Mouse (Mus musculus): ENCODE measurements around the gene Lrp1. TPM values are rescaled to one million over a fixed set of nuclear protein-coding genes. Genes with fewer than 3 reads are reported as not detected.

The Lrp1 gene
- 26.0 TPM for polyA plus RNA-seq (2015; fragmentation: Illumina TruSeq; extraction: RNeasy Lipid Tissue Mini Kit (QIAGEN cat#74804); ENCODE audit: insufficient read depth, low replicate concordance)

DNA sequence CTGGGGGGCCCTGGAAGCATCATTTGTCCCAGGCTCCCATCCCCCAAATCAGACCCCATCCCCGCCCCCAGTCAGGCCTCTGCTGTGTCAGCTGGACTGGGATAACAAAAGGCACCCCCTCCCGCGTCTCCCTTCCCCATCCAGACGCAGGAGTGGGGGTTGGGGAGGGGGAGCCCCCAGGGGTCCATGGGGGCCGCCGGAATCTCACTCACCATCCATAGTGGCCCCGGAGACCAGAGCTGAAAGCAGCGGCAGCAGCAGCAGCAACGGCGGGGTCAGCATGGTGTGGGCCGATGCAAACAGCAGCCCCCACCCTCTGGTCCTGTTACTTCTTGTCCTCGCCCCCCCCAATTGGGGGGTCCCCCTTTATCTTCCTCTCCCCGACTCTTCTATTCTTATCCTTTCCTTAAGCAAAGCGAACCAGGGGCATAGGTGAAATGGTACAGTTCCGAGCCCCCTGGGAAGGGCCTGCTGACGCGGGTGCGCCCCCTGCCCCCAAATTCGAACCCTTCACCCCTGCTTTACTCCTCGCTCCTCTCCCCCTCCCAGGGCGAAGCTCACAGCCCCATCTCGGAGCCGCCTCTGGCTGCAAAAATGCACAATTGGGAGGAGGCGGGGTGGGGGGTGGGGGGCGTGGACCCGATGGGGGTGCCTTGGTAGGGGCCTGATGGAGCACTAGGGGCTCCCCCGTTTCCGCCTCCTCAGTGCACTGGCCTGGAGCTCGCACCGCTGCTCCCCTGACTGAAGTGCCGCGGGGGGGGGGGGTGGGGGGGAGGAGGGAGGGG is at the start of gene Lrp1:
TSS of gene Lrp1 (minus strand) at position 743 of the 785 bp plus-strand sequence.

DNA sequence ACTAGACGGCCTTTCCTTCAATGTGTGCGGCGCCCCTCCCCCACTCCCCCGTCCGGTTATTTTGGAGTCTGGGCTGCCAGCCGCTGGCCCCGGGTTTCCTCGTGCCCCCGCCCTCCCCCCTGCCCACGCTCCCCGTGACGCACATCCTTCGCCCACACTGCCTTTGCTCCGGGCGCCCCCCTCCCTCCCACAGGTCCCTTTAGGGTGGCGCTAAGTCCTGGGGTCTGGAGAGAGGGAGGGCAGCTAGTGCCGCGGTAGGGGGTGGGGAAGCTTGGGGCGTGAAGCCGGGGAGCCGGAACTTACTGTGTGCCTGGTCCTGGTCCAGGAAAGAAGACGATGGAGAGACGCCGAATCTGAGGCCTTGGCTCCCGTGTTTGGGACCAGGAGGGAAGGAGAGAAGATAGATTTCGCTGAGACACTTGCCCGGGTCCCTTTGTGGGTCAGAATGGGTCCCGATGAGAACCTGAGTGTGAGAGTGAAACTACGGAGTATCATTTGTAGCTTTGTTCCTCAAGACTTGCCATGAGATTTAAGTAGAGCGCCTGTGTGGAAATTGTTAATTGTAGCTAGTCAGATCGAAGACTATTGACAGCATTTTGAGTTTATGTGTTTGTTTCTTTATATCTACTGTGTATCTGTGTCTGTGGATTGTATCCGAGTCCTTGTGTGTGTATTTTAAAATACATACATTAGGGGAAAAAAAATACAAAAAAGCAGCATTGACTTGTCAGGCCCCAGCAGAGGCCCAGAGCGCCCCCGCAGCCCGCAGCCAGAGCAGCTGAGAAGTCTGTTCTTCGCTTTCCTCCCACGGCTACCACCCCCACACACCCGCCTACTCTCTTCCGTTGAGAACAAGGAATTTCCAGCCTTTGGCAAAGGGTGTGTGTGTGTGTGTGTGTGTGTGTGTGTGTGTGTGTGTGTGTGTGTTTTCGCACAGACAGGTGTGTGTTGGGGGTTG is 47.4 kb upstream of the Lrp1 start, which contains the start of gene Nab2:
TSS of gene Nab2 (minus strand) at position 476 of the 958 bp plus-strand sequence.

GRCm38 (mm10) chr10:127666501-127667268 is 45.7 kb upstream of the Lrp1 start, which contains the start of gene Nemp1:
TSS of gene Nemp1 (plus strand) at chr10:127666901.

DNA sequence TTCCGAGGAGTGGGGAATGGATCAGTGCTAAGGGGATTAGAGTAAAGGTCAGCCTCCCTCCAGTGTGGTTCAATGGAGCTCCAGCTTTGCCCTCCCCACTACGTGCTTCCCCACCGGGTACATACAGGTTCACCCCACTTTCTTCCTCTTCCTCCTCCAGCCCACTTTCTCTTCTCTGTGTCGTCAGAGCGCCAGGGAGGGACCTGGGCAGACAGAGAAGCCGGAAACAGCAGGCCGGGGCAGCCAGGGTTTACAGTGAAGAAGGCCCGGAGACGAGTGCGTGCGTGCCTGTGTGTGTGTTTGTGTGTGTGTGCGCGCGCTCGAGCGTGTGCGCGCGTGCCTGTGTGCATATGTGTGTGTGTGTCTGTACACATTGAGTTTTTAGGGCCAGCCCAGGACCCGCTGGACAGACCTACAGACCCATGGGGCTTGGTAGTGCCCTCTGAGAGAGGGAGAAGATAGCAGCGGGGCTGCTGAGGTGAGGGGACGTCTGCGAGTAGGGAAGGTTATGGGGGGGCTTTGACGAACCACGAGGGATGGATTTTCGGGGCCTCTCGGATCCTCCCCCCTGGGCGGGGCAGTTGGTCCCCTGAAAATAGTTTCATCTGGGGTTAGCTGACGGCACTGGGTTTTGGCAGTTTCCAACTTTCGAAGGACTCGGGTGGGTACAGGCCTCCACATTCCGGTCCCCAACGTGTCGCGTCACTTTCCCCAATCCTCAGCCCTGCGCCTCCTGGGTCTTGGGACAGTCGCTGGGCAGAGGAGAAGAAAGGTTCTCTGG is 22.0 kb upstream of the Lrp1 start, which contains the start of gene Stat6:
TSS of gene Stat6 (plus strand) at position 215 of the 781 bp plus-strand sequence.

GRCm38 (mm10) chr10:127534036-127534928 is 86.7 kb downstream of the Lrp1 start, which contains the start of gene Nxph4:
TSS of gene Nxph4 (minus strand) at chr10:127534559.

DNA sequence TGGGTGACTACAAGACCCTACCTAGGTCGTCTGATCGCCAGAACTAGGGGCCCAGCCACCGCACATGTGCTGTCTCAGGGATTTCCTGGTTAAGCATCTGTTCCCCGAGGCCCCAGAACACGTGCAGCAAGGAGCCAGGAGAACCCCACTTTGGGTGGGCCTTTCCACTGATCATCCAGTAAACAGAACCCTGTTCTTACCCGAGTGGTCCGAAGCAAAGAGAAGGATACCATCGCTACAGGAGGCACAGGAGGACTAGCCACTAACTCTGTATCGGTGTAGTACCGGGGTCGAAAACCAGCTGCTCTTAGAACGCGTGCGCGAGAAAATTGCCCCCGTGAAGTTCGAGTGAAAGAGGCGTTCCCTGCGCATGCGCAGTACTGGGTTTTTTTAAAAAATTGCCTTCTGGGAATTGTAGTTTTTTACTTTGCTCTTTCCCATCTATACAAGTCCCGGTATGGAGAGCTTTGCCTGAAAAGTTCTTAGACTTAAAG is 98.8 kb downstream of the Lrp1 start, which contains the start of gene Shmt2:
TSS of gene Shmt2 (minus strand) at position 357 of the 494 bp plus-strand sequence.

DNA sequence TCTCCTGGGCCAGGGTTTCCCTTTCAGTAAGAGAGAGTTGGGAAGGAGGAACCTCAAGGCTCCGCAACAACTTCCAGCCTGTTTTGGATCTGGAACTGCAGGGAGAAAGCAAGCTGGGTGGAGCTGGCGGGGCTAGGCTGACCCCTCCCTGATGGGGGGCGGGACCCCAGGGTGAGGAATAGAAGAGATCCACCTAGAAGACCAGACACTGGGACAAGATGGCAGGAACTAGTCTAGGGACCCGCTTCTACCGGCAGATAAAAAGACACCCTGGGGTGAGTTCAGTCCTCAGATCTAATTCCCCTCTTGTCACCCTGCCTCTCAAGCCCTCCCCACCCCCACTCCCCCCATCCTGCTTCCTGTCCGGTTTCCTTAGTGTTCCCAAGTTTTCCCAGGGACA is 106.2 kb downstream of the Lrp1 start, which contains the start of gene Ndufa4l2:
TSS of gene Ndufa4l2 (plus strand) at position 204 of the 400 bp plus-strand sequence.

GRCm38 (mm10) chr10:127500894-127501893 is 119.8 kb downstream of the Lrp1 start, which contains the start of gene Stac3:
TSS of gene Stac3 (plus strand) at chr10:127501686.

Other genes starting within 250 kb of the Lrp1 start
- 99.4 TPM for gene R3hdm2, start 240.8 kb downstream of the Lrp1 start, polyA plus RNA-seq (2015; fragmentation: Illumina TruSeq; extraction: RNeasy Lipid Tissue Mini Kit (QIAGEN cat#74804); ENCODE audit: insufficient read depth, low replicate concordance)
- 3.6 TPM for gene Stac3, start 119.5 kb downstream of the Lrp1 start, polyA plus RNA-seq (2015; fragmentation: Illumina TruSeq; extraction: RNeasy Lipid Tissue Mini Kit (QIAGEN cat#74804); ENCODE audit: insufficient read depth, low replicate concordance)
- gene Ndufa4l2, start 106.2 kb downstream of the Lrp1 start, polyA plus RNA-seq (2015; fragmentation: Illumina TruSeq; extraction: RNeasy Lipid Tissue Mini Kit (QIAGEN cat#74804); ENCODE audit: insufficient read depth, low replicate concordance), result 1.8 TPM
- gene Shmt2, start 98.7 kb downstream of the Lrp1 start, polyA plus RNA-seq (2015; fragmentation: Illumina TruSeq; extraction: RNeasy Lipid Tissue Mini Kit (QIAGEN cat#74804); ENCODE audit: insufficient read depth, low replicate concordance), result 27.0 TPM
- not detected for gene Nxph4, start 86.6 kb downstream of the Lrp1 start, polyA plus RNA-seq (2015; fragmentation: Illumina TruSeq; extraction: RNeasy Lipid Tissue Mini Kit (QIAGEN cat#74804); ENCODE audit: insufficient read depth, low replicate concordance)
- 130 TPM for gene Stat6, start 21.8 kb upstream of the Lrp1 start, polyA plus RNA-seq (2015; fragmentation: Illumina TruSeq; extraction: RNeasy Lipid Tissue Mini Kit (QIAGEN cat#74804); ENCODE audit: insufficient read depth, low replicate concordance)
- gene Nemp1, start 45.8 kb upstream of the Lrp1 start, polyA plus RNA-seq (2015; fragmentation: Illumina TruSeq; extraction: RNeasy Lipid Tissue Mini Kit (QIAGEN cat#74804); ENCODE audit: insufficient read depth, low replicate concordance), result 17.1 TPM
- gene Nab2, start 47.4 kb upstream of the Lrp1 start, polyA plus RNA-seq (2015; fragmentation: Illumina TruSeq; extraction: RNeasy Lipid Tissue Mini Kit (QIAGEN cat#74804); ENCODE audit: insufficient read depth, low replicate concordance), result 10.6 TPM
- gene Myo1a, start 84.0 kb upstream of the Lrp1 start, polyA plus RNA-seq (2015; fragmentation: Illumina TruSeq; extraction: RNeasy Lipid Tissue Mini Kit (QIAGEN cat#74804); ENCODE audit: insufficient read depth, low replicate concordance), result 0.35 TPM
- gene Tac2, start 103.3 kb upstream of the Lrp1 start, polyA plus RNA-seq (2015; fragmentation: Illumina TruSeq; extraction: RNeasy Lipid Tissue Mini Kit (QIAGEN cat#74804); ENCODE audit: insufficient read depth, low replicate concordance), result 0.41 TPM
- gene Zbtb39, start 118.4 kb upstream of the Lrp1 start, polyA plus RNA-seq (2015; fragmentation: Illumina TruSeq; extraction: RNeasy Lipid Tissue Mini Kit (QIAGEN cat#74804); ENCODE audit: insufficient read depth, low replicate concordance), result 7.9 TPM
- 9.3 TPM for gene Gpr182, start 130.6 kb upstream of the Lrp1 start, polyA plus RNA-seq (2015; fragmentation: Illumina TruSeq; extraction: RNeasy Lipid Tissue Mini Kit (QIAGEN cat#74804); ENCODE audit: insufficient read depth, low replicate concordance)
- gene Rdh1, start 138.6 kb upstream of the Lrp1 start, polyA plus RNA-seq (2015; fragmentation: Illumina TruSeq; extraction: RNeasy Lipid Tissue Mini Kit (QIAGEN cat#74804); ENCODE audit: insufficient read depth, low replicate concordance), result 1.1 TPM
- gene Rdh16f1, start 138.6 kb upstream of the Lrp1 start, polyA plus RNA-seq (2015; fragmentation: Illumina TruSeq; extraction: RNeasy Lipid Tissue Mini Kit (QIAGEN cat#74804); ENCODE audit: insufficient read depth, low replicate concordance), result 1.9 TPM
- gene Rdh9, start 155.2 kb upstream of the Lrp1 start, polyA plus RNA-seq (2015; fragmentation: Illumina TruSeq; extraction: RNeasy Lipid Tissue Mini Kit (QIAGEN cat#74804); ENCODE audit: insufficient read depth, low replicate concordance), result not detected
- not detected for gene Rdh16, start 180.0 kb upstream of the Lrp1 start, polyA plus RNA-seq (2015; fragmentation: Illumina TruSeq; extraction: RNeasy Lipid Tissue Mini Kit (QIAGEN cat#74804); ENCODE audit: insufficient read depth, low replicate concordance)
- gene Rdh19, start 228.8 kb upstream of the Lrp1 start, polyA plus RNA-seq (2015; fragmentation: Illumina TruSeq; extraction: RNeasy Lipid Tissue Mini Kit (QIAGEN cat#74804); ENCODE audit: insufficient read depth, low replicate concordance), result not detected
- not detected for gene Rdh16f2, start 245.3 kb upstream of the Lrp1 start, polyA plus RNA-seq (2015; fragmentation: Illumina TruSeq; extraction: RNeasy Lipid Tissue Mini Kit (QIAGEN cat#74804); ENCODE audit: insufficient read depth, low replicate concordance)